Mouse (Mus musculus): ENCODE measurements around the gene Gm3047.
"Not testable (repeated sequence)": the region's sequence is repeated elsewhere in the genome, so short reads cannot be mapped to it uniquely, and the experiment has no call there.

Gm3047 gene

GRCm38 (mm10) chr14:4555105-4555504 lies at the start of gene Gm3047:
TSS of gene Gm3047 (plus strand) at chr14:4555405.
- not testable (repeated sequence) for DNase-seq (ENCODE audit: low spot score in 2 of 2)

Data from spleen, postnatal 14 days (tissue).